Mouse (Mus musculus): ENCODE data around the gene Lrfn3. TPM values are rescaled to one million over a fixed set of nuclear protein-coding genes. Genes with fewer than 3 reads are reported as not detected.

Gene Lrfn3
- 10 to 100 TPM; 29.0 to 31.8 (median 31.0) TPM for total RNA-seq (2022)

- peak in 1 of 2 experiments; percentile 65 for DNase-seq (ENCODE audit: low spot score in 2 of 2)
Observed at GRCm38 (mm10) chr7:30362652-30363343, at the start of gene Lrfn3. Lrfn3 (minus strand) TSS chr7:30362772.

GRCm38 (mm10) chr7:30411023-30411422 is 48.5 kb upstream of the Lrfn3 start:
- no peak for DNase-seq (ENCODE audit: low spot score in 2 of 2)

GRCm38 (mm10) chr7:30409789-30410188 is 47.2 kb upstream of the Lrfn3 start:
- no peak for DNase-seq (ENCODE audit: low spot score in 2 of 2)

DNA sequence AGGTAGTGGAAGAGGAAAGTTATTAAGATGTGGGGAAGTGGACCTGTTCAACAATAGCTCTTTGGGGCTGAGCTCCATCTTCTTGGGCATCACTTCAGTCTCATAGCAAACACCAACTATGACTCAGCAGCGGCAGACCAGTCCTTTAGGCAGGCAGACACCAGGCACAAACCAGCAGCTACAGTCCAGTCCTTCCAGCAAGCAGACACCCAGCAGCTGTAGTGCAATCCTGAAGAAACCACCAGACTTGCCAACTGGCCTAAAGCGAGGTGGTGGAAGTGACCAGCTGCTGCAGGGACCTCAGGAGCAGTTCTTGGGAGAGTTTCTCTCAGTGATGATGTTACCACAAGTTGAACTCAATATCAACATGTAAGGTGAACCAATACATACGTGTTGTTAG is 46.1 kb upstream of the Lrfn3 start:
- DNase-seq (ENCODE audit: low spot score in 2 of 2), result no peak

GRCm38 (mm10) chr7:30402343-30402742 is 39.8 kb upstream of the Lrfn3 start:
- DNase-seq (ENCODE audit: low spot score in 2 of 2), result no peak

GRCm38 (mm10) chr7:30399671-30400070 is 37.1 kb upstream of the Lrfn3 start:
- DNase-seq (ENCODE audit: low spot score in 2 of 2), result no peak

- DNase-seq (ENCODE audit: low spot score in 2 of 2), result no peak
Observed at GRCm38 (mm10) chr7:30394871-30395270, 32.3 kb upstream of the Lrfn3 start.

- no peak for DNase-seq (ENCODE audit: low spot score in 2 of 2)
Observed at GRCm38 (mm10) chr7:30394379-30394778, 31.8 kb upstream of the Lrfn3 start.

DNA sequence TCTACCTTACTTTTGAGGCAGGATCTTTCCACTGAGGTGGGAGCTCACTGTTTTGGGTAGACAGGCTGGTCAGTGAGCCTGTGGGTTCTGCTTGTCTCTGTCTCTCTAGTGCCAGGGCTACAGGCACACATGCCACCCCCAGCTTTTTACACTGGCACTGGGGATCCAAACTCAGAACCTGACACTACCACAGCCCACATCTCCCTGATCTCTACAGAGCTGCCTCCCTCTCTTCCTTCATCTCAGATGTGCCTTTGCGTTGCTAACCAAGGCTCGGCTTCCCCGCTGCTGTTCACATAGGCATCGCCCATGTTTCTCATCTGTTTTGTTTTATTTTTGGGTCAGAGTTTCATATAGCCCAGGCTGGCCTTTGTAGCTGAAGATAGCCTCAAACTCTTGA is 31.1 kb upstream of the Lrfn3 start:
- no peak for DNase-seq (ENCODE audit: low spot score in 2 of 2)

DNA sequence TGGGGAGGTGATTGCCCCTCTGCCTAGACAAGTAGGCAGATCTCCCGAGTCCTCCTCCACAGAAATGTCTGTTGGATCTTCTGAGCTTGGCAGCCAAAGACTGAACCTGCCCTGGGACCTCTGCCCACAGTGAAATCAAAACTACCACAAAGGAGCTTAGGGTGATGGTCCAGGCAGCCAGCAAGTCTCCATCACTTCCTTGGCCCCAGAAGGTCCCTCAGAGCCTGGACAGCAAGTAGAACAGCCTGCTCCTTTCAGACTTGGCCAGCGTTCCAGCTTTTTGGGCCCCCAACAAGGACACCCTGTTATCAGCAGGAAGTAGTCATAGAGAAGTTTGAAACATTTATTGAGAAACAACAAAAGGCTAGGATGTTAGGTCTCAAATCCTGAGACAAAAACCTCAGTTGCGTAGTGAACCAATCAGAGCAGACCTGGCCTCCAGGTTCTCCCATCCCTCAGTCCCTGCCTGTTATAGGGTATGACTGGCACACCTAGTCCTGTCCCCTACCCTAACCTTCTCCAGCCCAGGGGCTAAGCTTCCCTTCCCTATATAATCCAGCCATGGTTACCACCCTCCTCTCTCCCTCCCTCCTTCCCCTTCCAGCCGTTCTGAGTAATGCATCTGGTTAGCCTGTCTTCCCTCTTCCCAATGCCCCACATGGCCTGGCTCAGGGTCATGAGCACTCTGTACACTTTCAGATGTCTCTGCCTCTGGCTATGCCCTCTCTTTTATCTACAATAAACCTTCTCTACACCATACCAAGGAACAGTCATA is 30.4 kb upstream of the Lrfn3 start:
- DNase-seq (ENCODE audit: low spot score in 2 of 2), result no peak

GRCm38 (mm10) chr7:30384106-30384505 is 21.5 kb upstream of the Lrfn3 start:
- no peak for DNase-seq (ENCODE audit: low spot score in 2 of 2)

GRCm38 (mm10) chr7:30380061-30380460 is 17.5 kb upstream of the Lrfn3 start:
- DNase-seq (ENCODE audit: low spot score in 2 of 2), result no peak

- DNase-seq (ENCODE audit: low spot score in 2 of 2), result peak; percentile 85 to 97
Observed at GRCm38 (mm10) chr7:30373501-30373962, 11.0 kb upstream of the Lrfn3 start.

GRCm38 (mm10) chr7:30367466-30367865 is 4.9 kb upstream of the Lrfn3 start:
- no peak for DNase-seq (ENCODE audit: low spot score in 2 of 2)

- DNase-seq (ENCODE audit: low spot score in 2 of 2), result no peak
Observed at GRCm38 (mm10) chr7:30363344-30363738, 769 bp upstream of the Lrfn3 start.

- no peak for DNase-seq (ENCODE audit: low spot score in 2 of 2)
Observed at GRCm38 (mm10) chr7:30360028-30360427, 2.5 kb downstream of the Lrfn3 start.

DNA sequence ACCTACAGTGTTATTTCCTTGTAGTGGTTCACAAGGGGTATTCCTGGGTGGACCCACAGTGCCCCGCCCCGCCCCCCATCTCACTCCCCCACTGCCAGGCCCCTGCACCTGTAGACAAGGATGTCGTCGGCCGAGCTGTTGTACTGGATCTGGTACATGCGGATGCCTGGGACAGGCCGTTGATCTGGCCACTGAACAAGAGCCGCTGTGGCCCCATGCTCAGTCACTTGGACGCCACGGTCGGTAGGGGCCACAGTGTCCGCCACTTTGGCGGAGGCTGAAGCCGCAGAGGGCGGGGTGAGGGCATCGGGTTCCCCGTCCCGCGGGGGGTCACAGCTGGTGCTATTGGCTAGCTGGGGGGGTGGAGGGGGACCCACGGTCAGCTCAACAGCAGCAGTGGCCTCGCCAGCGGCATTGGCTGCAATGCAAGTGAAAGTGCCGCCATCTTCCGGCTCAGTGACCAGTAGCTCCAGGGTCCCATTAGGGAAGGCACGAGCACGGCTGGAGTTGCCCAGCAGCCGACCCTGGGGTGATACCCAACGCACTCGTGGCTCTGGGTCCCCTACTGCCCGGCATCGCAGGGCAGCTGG is 3.2 kb downstream of the Lrfn3 start:
- DNase-seq (ENCODE audit: low spot score in 2 of 2), result no peak

DNA sequence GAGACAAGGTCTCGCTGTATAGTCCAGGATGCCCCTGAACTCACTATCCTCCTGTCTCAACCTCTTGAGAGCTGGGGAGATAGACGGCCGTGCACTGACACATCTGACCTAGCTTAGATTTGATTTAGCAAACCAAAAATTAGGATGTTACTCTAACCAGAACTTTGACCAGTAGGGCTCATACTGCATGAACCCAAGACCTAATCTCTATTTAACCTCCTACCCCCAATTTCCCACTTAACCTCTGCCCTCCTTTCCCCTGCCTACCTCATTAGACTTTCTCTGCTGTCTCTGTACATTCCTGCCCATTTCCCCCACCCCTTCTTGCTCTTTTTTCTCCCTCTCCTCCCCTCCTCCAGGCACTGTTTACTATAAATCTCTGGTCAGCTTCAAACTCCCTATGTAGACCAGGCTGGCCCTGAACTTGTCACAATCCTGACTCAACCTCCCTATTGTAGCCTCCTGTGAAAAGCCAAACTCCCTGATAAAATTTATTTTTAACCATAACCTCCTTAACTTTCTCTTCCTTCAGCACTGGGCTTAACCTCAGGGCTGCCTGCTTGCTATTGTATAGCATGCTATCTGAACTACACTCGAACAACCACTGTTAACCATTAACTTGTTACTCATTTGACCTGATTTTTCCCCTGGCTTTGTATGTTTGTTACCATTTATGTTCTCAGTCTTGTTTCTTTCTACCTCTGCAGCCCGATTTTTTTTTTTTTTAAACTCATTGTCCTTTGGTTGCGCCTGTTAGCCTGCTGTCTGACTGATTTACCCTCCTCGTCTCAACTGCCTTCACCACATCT is 4.0 kb downstream of the Lrfn3 start:
- no peak for DNase-seq (ENCODE audit: low spot score in 2 of 2)

GRCm38 (mm10) chr7:30354059-30354458 is 8.5 kb downstream of the Lrfn3 start:
- no peak for DNase-seq (ENCODE audit: low spot score in 2 of 2)

DNA sequence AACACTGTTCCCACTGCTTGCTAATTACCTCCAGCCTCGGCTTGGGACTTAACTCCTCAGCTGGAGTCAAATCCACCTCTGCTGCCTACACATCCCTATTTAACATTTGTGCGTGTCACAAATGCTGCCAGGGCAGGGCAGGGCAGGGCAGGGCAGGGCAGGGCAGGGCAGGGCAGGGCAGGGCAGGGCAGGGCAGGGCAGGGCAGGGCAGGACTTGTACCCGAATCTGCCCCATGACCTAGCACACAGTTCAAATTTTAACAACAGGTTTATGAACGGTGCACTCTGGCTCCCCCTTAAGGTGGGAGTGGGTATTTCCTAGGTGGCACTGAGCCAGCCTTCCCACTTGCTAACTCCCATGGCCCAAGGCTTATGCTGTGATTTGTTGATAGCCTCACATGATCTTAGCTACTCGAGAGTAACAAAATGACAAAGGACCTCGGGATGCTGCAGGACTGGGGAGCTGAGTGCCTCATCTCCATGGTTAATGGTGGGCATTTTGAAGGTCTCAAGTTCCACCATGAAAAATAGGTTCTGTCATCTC is 9.2 kb downstream of the Lrfn3 start:
- peak in 1 of 2 experiments; percentile 61 for DNase-seq (ENCODE audit: low spot score in 2 of 2)

DNA sequence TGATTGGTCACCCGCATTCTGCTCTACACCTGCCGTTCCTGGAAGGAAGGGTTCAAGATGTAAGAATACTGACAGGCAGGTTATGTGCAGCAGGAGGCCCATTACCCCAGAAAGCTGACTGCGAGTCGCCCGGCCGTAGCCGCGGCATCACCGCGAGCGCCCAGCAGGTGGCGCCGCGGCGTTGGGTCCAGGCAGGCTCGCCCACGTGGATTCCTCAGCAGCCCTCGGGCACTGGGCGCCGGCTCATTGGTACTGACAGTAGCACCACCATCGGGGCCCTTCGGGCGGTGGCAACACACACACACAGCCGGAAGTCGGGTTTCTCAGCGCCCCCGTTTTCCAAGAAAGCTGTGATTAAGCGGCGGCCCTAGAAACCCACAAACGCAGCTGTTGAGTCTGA is 14.7 kb downstream of the Lrfn3 start:
- peak; percentile 64 to 90 for DNase-seq (ENCODE audit: low spot score in 2 of 2)
